ENCODE assay signal across 30 mouse cellular contexts in the genomic region with DNA sequence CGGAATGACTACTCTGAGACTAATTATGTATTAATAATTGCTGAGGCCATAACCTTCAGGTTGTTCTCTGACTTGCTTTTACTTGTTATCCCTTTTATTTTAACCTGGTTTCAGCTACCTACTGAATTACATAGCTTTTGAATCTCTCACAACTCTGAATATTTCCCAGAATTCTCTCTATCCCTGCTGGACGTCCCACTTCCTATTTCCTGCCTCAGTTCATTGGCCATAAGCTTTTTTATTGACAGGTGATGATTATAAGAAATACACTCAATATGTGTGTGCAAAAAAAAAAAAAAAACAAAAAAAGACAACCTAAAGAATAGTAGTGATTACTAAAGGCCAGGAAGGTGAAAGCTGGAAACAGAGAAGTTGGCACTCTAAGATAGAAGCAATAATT.
"Had no signal": no experiment of that assay in that cellular context is flagged by ENCODE, and none has a peak within 500 bp of the region (broad histone marks: within the 10 kb centered on the region; RNA-seq: fewer than 3 reads in every experiment).

No protein-coding gene starts in this region.

- H3K36me3 ChIP-seq: heart, embryonic 12.5 days; heart, embryonic 13.5 days; heart, embryonic 15.5 days; hindbrain, embryonic 10.5 days; hindbrain, embryonic 12.5 days; hindbrain, embryonic 13.5 days; hindbrain, embryonic 15.5 days; intestine, embryonic 15.5 days; kidney, embryonic 15.5 days had no signal

- DNase-seq: heart, postnatal 10 days; heart, postnatal 14 days; heart, postnatal 36 days; heart, postnatal 4 days; kidney, adult 11 months; kidney, adult 18-20 months; kidney, adult 2 months; kidney, adult 8-10 months; kidney, adult 9 months; kidney, postnatal 10 days; kidney, postnatal 14 days; kidney, postnatal 25 days; kidney, postnatal 36 days; kidney, postnatal 4 days; layer of hippocampus, adult 9-11 months; layer of hippocampus, postnatal 36 days had no signal

- H3K9ac ChIP-seq: heart, embryonic 12.5 days; heart, embryonic 13.5 days; heart, embryonic 15.5 days; hindbrain, embryonic 12.5 days; hindbrain, embryonic 13.5 days; hindbrain, embryonic 14.5 days; hindbrain, embryonic 15.5 days; intestine, embryonic 15.5 days; kidney, embryonic 15.5 days had no signal

- H3K27me3 ChIP-seq: heart, embryonic 12.5 days; heart, embryonic 13.5 days; heart, embryonic 15.5 days; hindbrain, embryonic 12.5 days; hindbrain, embryonic 13.5 days; hindbrain, embryonic 15.5 days; intestine, embryonic 15.5 days; kidney, embryonic 15.5 days had no signal

- H3K4me3 ChIP-seq: heart, embryonic 12.5 days; heart, embryonic 13.5 days; heart, embryonic 15.5 days; hindbrain, embryonic 10.5 days; hindbrain, embryonic 12.5 days; hindbrain, embryonic 13.5 days; hindbrain, embryonic 15.5 days; intestine, embryonic 15.5 days; kidney, embryonic 15.5 days; layer of hippocampus, adult 2 months; left cerebral cortex, adult 2 months had no signal

- H3K9me3 ChIP-seq: heart, embryonic 12.5 days; heart, embryonic 15.5 days; hindbrain, embryonic 10.5 days; hindbrain, embryonic 12.5 days; hindbrain, embryonic 13.5 days; hindbrain, embryonic 15.5 days; intestine, embryonic 15.5 days; kidney, embryonic 15.5 days had no signal

- H3K27ac ChIP-seq: heart, embryonic 13.5 days; heart, embryonic 15.5 days; hindbrain, embryonic 10.5 days; hindbrain, embryonic 12.5 days; hindbrain, embryonic 13.5 days; hindbrain, embryonic 14.5 days; hindbrain, embryonic 15.5 days; hindbrain, postnatal 0 days; intestine, embryonic 15.5 days; kidney, embryonic 15.5 days; kidney, postnatal 0 days; layer of hippocampus, adult 2 months; left cerebral cortex, adult 2 months had no signal
